Mouse (Mus musculus): ENCODE measurements around the gene Bnipl. TPM values are rescaled to one million over a fixed set of nuclear protein-coding genes. Genes with fewer than 3 reads are reported as not detected.

The Bnipl gene
- total RNA-seq (2021), result not detected

- no peak for DNase-seq
- intact Hi-C loops (cut with DNase I), result no loop called here
Measured at GRCm38 (mm10) chr3:95250783-95251424, at the start of gene Bnipl. Bnipl (minus strand) TSS chr3:95251193.

DNA sequence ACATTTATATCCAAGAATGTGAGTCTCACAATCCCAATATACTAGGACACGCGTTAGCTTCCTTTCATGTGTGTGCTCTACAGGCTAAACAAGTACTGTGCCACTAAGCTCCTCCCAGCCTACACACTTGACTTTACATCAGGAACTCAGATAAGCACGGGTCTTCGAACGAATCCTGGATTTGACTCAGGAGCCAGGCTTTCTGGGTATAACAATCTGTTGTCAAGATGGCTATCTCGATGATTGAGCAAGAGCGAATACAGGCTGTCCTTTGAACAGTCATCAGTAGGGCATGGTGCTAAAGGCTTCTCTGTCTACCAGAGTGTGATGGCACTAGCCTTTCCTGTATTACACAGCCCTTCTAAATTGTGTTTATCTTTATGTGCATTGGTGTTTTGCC lies 47.0 kb upstream of the Bnipl start:
- DNase-seq, result no peak
- intact Hi-C loops (cut with DNase I), result no loop called here

GRCm38 (mm10) chr3:95296103-95296469 lies 45.1 kb upstream of the Bnipl start:
- peak in 1 of 2 experiments; percentile 62 for DNase-seq
- intact Hi-C loops (cut with DNase I), result no loop called here

GRCm38 (mm10) chr3:95295321-95296102 lies 44.5 kb upstream of the Bnipl start:
- DNase-seq, result no peak
- intact Hi-C loops (cut with DNase I), result no loop called here

DNA sequence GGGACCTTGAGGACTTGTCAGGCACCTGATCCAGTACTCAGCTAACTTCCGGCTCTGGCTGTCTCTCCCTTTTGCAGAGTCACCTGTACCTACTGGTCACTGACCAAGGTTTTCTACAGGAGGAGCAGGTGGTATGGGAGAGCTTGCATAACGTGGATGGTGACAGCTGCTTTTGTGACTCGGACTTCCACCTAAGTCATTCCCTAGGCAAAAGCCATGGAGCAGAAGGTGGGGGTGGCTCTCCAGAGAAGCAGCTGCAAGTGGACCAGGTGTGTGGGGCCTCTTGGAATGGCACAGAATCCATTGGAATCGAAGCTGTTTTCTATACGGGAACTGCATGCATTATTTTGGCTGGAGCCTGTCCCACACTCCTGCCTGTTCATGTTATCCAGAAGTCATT lies 43.7 kb upstream of the Bnipl start:
- DNase-seq, result no peak
- intact Hi-C loops (cut with DNase I), result no loop called here

- DNase-seq, result no peak
- intact Hi-C loops (cut with DNase I), result no loop called here
Measured at GRCm38 (mm10) chr3:95294316-95294715, 43.3 kb upstream of the Bnipl start.

DNA sequence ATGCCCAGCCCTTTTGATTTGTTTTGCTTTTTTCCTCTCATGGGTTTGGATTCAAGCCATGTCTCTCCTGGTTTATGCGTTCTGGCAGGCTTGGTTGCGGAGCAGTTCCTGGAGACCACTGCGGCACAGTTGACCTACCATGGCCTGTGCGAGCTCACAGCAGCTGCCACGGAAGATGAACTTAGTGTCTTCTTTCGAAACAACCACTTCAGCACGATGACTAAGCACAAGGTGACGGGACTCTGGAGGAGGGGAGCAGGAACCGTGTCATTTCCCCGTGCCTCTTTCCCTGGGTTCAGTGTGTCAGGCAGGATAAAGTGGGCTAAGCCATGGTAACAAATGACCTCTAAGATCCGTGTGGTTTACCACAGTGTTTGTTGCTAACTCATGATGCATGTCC lies 42.5 kb upstream of the Bnipl start:
- no peak for DNase-seq
- intact Hi-C loops (cut with DNase I), result no loop called here

DNA sequence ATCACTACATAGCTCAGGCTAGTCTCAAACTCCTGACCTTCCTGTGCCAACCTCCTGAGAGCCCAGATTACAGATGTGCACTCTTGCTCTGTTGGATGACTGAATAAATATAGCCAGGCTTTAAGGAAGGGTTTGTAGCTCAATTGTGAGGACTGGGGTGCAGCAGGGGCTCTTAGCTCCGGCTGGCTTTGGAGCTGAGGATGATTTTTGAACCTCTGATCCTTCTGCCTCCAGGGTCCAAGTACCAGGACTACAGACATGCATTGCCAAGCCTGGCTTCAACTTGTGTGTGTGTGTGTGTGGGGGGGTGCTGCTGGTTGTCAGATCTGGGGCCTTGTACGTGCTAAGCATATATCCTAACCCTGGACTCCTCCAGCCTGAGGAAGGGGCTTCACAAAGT lies 41.9 kb upstream of the Bnipl start:
- intact Hi-C loops (cut with DNase I), result no loop called here
- no peak for DNase-seq

DNA sequence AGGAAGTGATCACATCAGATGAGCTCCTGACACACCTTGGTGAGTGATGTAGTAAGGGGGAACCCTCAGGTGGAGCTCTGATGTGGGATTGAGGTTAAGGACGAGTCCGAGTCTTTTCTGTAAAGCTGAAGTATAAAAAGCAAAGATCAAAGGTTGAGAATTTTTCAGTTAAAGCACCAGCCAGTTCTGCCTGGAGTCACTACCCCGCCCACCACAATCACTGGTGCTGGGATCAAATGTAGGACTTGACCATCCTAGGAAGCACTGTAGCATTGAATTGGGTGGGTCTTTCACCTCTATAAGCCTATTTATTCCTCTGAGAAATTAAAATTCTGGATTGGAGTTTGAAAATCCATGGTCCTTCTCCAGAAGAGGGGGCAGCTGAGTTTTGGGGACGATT lies 40.0 kb upstream of the Bnipl start:
- DNase-seq, result no peak
- intact Hi-C loops (cut with DNase I), result no loop called here

- no peak for DNase-seq
- intact Hi-C loops (cut with DNase I), result no loop called here
Measured at GRCm38 (mm10) chr3:95290156-95290555, 39.2 kb upstream of the Bnipl start.

- intact Hi-C loops (cut with DNase I), result no loop called here
- DNase-seq, result no peak
Measured at GRCm38 (mm10) chr3:95289419-95289818, 38.4 kb upstream of the Bnipl start.

GRCm38 (mm10) chr3:95287541-95287940 lies 36.5 kb upstream of the Bnipl start:
- no peak for DNase-seq
- intact Hi-C loops (cut with DNase I), result no loop called here

DNA sequence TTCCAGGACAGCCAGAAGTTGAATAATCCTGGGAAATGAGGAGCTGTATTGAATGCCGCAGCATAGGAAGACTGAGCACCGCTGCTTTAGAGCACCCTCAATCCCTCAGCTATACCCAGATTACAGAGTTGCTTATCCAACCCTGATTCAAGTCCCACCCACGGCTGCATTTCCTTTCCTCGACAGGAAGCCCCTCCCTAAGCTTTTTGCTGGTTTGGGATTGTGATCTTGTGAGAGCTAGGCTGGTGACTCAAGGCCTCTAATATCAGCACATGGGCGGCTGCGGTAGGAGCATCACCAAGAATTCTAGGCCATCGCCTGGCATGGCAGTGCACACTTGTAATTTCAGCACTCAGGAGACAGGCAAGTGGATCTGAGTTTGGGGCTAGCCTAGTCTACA lies 35.5 kb upstream of the Bnipl start:
- intact Hi-C loops (cut with DNase I), result no loop called here
- no peak for DNase-seq

DNA sequence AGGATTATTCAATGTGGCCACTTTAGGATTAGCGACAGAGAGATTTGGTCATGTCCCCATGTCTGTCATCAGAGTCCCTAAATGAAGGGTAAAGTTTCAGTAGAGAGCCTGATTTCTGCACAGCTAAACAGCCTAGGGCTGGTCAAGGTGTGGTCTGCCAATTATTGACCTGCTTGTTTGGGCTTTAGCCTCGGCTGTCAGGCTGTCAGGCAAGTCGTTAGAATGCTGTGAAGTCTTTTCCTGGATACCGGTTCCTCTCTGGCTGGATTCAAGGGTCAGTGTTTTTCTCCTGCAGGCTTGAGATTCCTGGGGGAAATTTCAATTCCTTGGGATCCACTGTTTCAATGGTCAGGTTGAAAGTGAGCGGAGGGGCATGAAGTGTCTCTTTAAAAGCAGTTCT lies 35.0 kb upstream of the Bnipl start:
- no peak for DNase-seq
- intact Hi-C loops (cut with DNase I), result no loop called here

DNA sequence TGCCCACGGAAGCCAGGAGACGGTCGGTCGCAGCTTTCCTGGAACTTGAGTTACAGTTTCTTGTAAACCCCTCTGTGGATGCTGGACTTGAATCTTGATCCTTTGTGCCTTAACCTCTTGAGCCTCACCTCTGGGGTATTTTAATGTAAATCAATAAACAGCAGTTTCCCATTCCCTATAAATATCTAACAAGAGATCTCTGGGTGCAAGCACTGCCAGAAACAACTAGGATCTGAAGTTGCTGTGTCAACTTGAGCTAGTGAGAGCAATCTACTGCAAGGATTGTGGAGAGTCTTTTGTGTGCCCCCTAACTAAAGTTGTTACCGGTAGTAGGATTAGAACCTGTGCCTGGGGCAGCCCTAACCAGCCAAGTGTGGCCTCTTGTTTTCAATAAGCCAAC lies 34.4 kb upstream of the Bnipl start:
- DNase-seq, result no peak
- intact Hi-C loops (cut with DNase I), result no loop called here

DNA sequence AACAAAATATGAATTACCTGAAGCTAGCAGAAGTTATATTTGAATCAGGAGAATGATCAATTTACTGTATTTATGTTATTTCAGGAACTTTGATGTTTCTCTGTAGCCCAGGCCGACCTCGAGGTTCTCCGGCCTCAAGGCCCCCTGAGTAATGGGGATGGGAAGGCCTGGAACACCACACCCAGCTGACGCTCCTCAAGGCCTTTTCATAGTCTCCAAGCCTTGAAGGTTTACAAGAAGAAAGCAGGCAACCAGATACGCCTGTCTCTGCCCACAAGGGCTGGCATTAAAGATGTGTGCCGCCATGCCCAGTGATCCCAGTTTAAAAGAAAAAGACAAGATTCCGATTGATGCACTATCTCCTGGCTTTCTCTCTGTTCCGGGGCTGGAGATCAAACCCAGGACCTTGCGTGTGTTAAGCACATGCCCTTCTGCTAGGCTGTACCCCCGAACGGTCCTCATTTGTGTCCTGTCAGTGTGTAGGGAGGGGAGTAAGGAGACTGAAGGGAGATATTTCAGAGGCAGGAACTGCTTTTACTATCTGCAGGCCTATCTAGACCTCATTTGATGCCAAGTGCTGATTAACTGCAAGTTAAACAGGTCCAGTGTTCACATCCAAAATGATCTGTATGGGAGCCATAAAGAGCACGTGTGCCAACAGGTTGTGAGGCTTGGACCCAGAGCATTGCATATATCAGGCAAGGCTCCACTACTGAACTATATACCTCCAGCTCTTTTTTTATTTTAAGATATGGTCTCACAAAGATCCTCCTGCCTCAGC lies 33.7 kb upstream of the Bnipl start:
- no peak for DNase-seq
- intact Hi-C loops (cut with DNase I), result no loop called here

- DNase-seq, result no peak
- intact Hi-C loops (cut with DNase I), result no loop called here
Measured at GRCm38 (mm10) chr3:95284062-95284461, 33.1 kb upstream of the Bnipl start.

GRCm38 (mm10) chr3:95283589-95283941 lies 32.6 kb upstream of the Bnipl start:
- DNase-seq, result no peak
- intact Hi-C loops (cut with DNase I), result loop anchor here (2.0 kb wide), 1 partner anchor 31 kb away; the partner anchor contains the start of gene Cers2

- intact Hi-C loops (cut with DNase I), result loop anchor here (2.0 kb wide), 1 partner anchor 32 kb away; the partner anchor contains the start of gene Cers2
- peak; percentile 89 to 92 for DNase-seq
Measured at GRCm38 (mm10) chr3:95282865-95283588, 32.0 kb upstream of the Bnipl start.

DNA sequence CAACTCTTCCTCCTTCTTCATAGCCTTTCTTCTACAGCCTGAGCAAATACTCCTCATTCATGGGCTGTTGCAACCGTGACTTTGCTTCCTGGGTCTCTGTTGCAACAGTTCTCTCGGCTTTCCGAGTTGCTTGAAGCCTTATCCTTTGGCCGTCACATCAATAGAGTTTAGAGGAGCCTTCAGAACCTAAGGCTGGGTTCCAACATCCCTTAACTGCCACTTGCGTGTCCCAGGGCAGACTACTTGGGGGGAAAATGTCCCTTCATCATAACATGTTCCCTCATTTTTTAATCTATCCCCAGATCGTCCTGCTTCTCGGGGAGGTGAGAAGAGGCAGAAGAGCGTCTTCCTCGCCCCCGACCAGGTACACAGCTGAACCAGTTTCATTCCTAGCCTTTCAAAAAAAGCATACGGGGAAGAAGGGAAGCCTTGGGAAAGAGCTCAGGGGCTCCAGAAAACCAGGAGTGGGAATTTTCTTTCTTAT lies 31.4 kb upstream of the Bnipl start:
- intact Hi-C loops (cut with DNase I), result loop anchor here (2.0 kb wide), 1 partner anchor 32 kb away; the partner anchor contains the start of gene Cers2
- DNase-seq, result peak; percentile 61 to 67
